Mouse (Mus musculus) liver, embryonic 14.5 days (tissue): Measurements from ENCODE around the gene Rnf19b. TPM values are rescaled to one million over a fixed set of nuclear protein-coding genes. Genes with fewer than 3 reads are reported as not detected.

ENCODE experiments used
- ATAC-seq: fragments of 200-750 bp; cut with Nextera tagmentation; 2 replicates; pipeline ENCODE4 v1.8.0; 2017; ENCODE audit warnings: moderate number of reproducible peaks, mild to moderate bottlenecking, moderate library complexity; ENCODE audit not compliant: insufficient read depth
- DNase-seq, 3 experiments: peaks; one replicate each; pipeline ENCODE4 v3.0.0-alpha.2; 2012 to 2013; ENCODE audit warnings: low read depth in 3 of 3, low spot score in 3 of 3
- H3K27ac ChIP-seq: fragments of 300-500 bp; sonication (generic); 2 replicates; pipeline ENCODE4 v1.5.1; 2014; ENCODE audit warnings: moderate library complexity, mild to moderate bottlenecking, control low read depth, inconsistent platforms
- H3K27me3 ChIP-seq: fragments of 300-500 bp; sonication (generic); 2 replicates; pipeline ENCODE4 v1.6.1; 2014; ENCODE audit warnings: mild to moderate bottlenecking, low read length, moderate library complexity; ENCODE audit not compliant: control insufficient read depth, insufficient read depth
- H3K36me3 ChIP-seq: fragments of 300-500 bp; sonication (generic); replicated peaks from 2 replicates; pipeline ENCODE4 v1.6.1; 2014; ENCODE audit warnings: low read depth; ENCODE audit not compliant: control insufficient read depth, insufficient read depth
- H3K4me1 ChIP-seq, 2 experiments: fragments of 200-500 bp in 1 of 2; fragments of 300-500 bp in 1 of 2; sonication (generic) in 1 of 2; replicated peaks; 2 replicates each; pipeline ENCODE4 v1.6.1; 2012 to 2014; ENCODE audit warnings: antibody characterized with exemption in 1 of 2, inconsistent platforms in 1 of 2, low read length in 1 of 2; ENCODE audit not compliant: control insufficient read depth in 2 of 2, insufficient read depth in 2 of 2
- H3K4me2 ChIP-seq: fragments of 300-500 bp; sonication (generic); 2 replicates; pipeline ENCODE4 v1.6.1; 2014; ENCODE audit warnings: low read depth, mild to moderate bottlenecking, control low read depth, moderate library complexity
- H3K4me3 ChIP-seq, 2 experiments: fragments of 200-500 bp in 1 of 2; fragments of 300-500 bp in 1 of 2; sonication (generic) in 1 of 2; 2 replicates each; pipeline ENCODE4 v1.5.1; 2012 to 2014; ENCODE audit warnings: low read depth in 2 of 2, low read length in 2 of 2, mild to moderate bottlenecking in 2 of 2, control low read depth in 1 of 2, inconsistent platforms in 1 of 2, moderate library complexity in 1 of 2; ENCODE audit not compliant: insufficient read depth in 1 of 2
- H3K9ac ChIP-seq: fragments of 300-500 bp; sonication (generic); replicated peaks from 2 replicates; pipeline ENCODE4 v1.6.1; 2014; ENCODE audit warnings: mild to moderate bottlenecking, control low read depth, moderate library complexity
- H3K9me3 ChIP-seq: fragments of 300-500 bp; sonication (generic); 2 replicates; pipeline ENCODE4 v1.6.1; 2016; ENCODE audit warnings: low read length, mixed read lengths; ENCODE audit not compliant: control insufficient read depth
- CTCF ChIP-seq: IDR thresholded peaks from 2 replicates; pipeline ENCODE4 v1.5.1; 2016; ENCODE audit warnings: antibody characterized with exemption, low read depth, control low read depth
- EP300 ChIP-seq: IDR thresholded peaks from 2 replicates; pipeline ENCODE4 v1.6.1; 2016; ENCODE audit warnings: antibody characterized with exemption, low read depth
- WGBS: fragments of 180-500 bp; shearing (Covaris S2); extraction: QIAGEN DNeasy Blood & Tissue Kit; methylation state at CpG from one replicate; pipeline ENCODE4 v1.1.7; 2014; ENCODE audit not compliant: insufficient replicate concordance; 5-methylcytosine and 5-hydroxymethylcytosine counted together
- polyA plus RNA-seq, 2 experiments: library from polyadenylated mRNA; depleted of rRNA in 1 of 2; stranded (reverse) in 1 of 2; unstranded in 1 of 2; fragments of >200 nt; fragmentation: Nextera tagmentation in 1 of 2; extraction: Ambion mirVana in 1 of 2; gene quantifications; 2 replicates each; pipeline versions ENCODE4 v1.2.1 to v1.2.3; 2012 to 2014

Rnf19b gene
- polyA plus RNA-seq, 2 experiments = 4.0 to 11.2 TPM

DNA sequence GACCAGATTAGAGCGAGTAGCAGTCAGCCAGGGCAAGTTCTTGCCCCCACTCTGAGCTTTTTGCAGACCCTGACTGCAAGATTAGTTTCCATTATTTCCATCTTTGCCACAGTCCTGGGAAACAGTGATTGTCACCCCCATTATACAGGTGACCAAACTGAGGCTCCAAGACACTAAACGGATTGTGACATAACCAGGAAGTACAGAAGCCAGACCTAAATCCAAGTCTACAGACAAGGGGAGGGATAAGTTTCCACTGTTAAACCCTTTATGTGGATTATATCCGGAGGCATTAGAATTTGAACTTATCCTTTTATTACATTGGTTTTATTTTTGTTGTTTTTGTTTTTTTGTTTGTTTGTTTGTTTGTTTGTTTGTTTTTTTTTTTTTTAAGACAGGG, 23.8 kb upstream of the Rnf19b start:
- Histone ChIP-seq H3K9ac (no peak overlapping the region), H3K9me3 (no peaks in the 10 kb centered on the region), H3K4me3 (no peak overlapping the region), H3K27me3 (no peaks in the 10 kb centered on the region; the same call in none of the 2 replicates), H3K4me1 (peaks cover 0 to 23% of the 10 kb centered on the region in 2 experiments; a peak in 3 of 4 replicates), H3K4me2 (no peak overlapping the region), H3K36me3 (no peaks in the 10 kb centered on the region), H3K27ac (no peak overlapping the region)
- TF ChIP-seq CTCF = no peak
- TF ChIP-seq EP300 = no peak
- DNase-seq (no peak), ATAC-seq (no peak)
- WGBS = 67% methylated on average over 3 of the region's 3 CpGs

- DNase-seq (no peak), ATAC-seq (no peak)
- Histone ChIP-seq H3K4me3 (no peak overlapping the region), H3K4me1 (peaks cover 0 to 23% of the 10 kb centered on the region in 2 experiments; a peak in 3 of 4 replicates), H3K36me3 (no peaks in the 10 kb centered on the region), H3K9ac (no peak overlapping the region), H3K27ac (no peak overlapping the region), H3K27me3 (no peaks in the 10 kb centered on the region; the same call in none of the 2 replicates), H3K4me2 (no peak overlapping the region), H3K9me3 (no peaks in the 10 kb centered on the region)
- WGBS = 38% methylated on average over 13 of the region's 13 CpGs
- no peak for TF ChIP-seq EP300
- TF ChIP-seq CTCF = no peak
Measured at GRCm38 (mm10) chr4:129034706-129035660, 23.1 kb upstream of the Rnf19b start.

- Histone ChIP-seq H3K27ac (no peak overlapping the region), H3K9me3 (no peaks in the 10 kb centered on the region), H3K4me2 (no peak overlapping the region), H3K9ac (no peak overlapping the region), H3K36me3 (no peaks in the 10 kb centered on the region), H3K4me1 (peaks cover 0 to 23% of the 10 kb centered on the region in 2 experiments; a peak in 3 of 4 replicates), H3K27me3 (no peaks in the 10 kb centered on the region; the same call in none of the 2 replicates), H3K4me3 (no peak overlapping the region)
- TF ChIP-seq CTCF = no peak
- TF ChIP-seq EP300 = no peak
- no peak for DNase-seq
- 40% methylated on average over 7 of the region's 7 CpGs for WGBS
- ATAC-seq = no peak
Measured at GRCm38 (mm10) chr4:129035851-129036445, 22.1 kb upstream of the Rnf19b start.

DNA sequence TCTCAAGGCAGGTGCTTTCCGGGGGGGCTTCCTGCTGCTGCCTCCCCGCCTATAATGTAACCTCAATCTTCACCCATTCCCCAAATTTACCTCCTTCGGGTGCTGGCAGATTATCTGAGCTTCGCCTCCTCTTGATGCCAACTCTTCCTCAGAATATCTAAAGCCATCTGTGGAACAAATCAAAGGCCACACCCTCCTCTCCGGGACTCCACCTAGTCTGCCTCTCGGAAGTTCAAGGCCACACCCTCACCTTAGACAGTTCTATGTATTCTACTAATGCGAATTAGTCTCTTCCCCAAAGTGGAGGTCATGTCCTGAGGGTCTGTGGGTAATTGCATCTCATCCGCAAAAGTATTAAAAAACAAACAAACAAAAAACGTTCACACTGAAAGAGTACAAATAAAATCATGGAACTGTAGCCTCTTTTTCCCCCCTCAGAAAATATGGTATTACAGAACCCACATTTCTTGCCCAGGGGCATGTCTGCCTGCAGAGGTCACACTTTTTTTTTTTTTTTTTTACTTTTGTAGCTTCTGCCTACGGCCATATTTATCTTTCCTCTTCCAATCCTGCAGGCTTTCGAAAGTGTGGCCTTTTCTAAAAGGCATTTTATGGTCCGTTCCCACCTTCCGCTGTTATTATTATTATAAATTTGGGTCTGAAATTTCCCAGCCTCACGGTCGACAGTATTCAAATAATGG, 10.2 kb upstream of the Rnf19b start:
- ATAC-seq = peak; percentile 45; the same call in 1 of the 2 replicates
- peak in 1 of 3 experiments; percentile 70 for DNase-seq
- no peak for TF ChIP-seq CTCF
- TF ChIP-seq EP300 = no peak
- H3K36me3 ChIP-seq = no peaks in the 10 kb centered on the region
- H3K4me1 ChIP-seq = peaks cover 42 to 43% of the 10 kb centered on the region in 2 experiments
- H3K27ac ChIP-seq = no peak overlapping the region
- WGBS = 11% methylated on average over 15 of the region's 15 CpGs
- peak overlapping the region; percentile 95 for H3K4me2 ChIP-seq
- H3K9me3 ChIP-seq = no peaks in the 10 kb centered on the region
- H3K27me3 ChIP-seq = peaks cover 48% of the 10 kb centered on the region
- no peak overlapping the region; the same call in 1 of the 2 replicates for H3K9ac ChIP-seq
- peak overlapping the region in 1 of 2 experiments; percentile 61; a peak in 2 of 4 replicates for H3K4me3 ChIP-seq
